Mouse (Mus musculus): ENCODE data around the gene Zfp810. TPM values are rescaled to one million over a fixed set of nuclear protein-coding genes. Genes with fewer than 3 reads are reported as not detected.
"Not testable (repeated sequence)": the region's sequence is repeated elsewhere in the genome, so short reads cannot be mapped to it uniquely, and the experiment has no call there.

Gene Zfp810
- total and polyA plus RNA-seq, 2 experiments from 2014 or later = 24.2 to 41.4 TPM

GRCm38 (mm10) chr9:22314066-22314465 is 6.6 kb upstream of the Zfp810 start:
- 83% methylated on average over 3 of the region's 3 CpGs for WGBS
- TF ChIP-seq CTCF (IDR thresholded peaks at IDR 0.05; ENCODE audit: low read depth) = no peak
- no peaks in the 10 kb centered on the region for H3K36me3 ChIP-seq (ENCODE audit: insufficient read depth, low read length)

DNA sequence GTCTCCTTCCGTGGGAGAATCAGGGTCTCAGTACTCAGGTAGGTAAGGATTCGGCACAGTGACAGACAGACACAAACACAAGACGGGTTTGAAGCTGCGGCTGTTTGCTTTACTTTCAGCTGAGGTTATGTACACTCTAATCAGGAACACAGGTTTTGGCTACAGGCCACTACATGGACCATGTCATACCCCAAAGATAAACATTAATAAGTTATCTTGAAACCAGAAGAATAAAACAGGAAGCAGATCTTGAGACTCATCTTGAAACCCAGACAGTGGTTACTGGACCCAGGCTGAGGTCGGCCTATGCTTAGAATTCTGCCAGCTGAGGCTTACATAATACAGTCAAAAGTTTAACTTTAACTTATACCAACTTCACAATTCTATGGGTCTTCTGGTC is 5.8 kb upstream of the Zfp810 start:
- Histone ChIP-seq H3K27me3 (ENCODE audit: insufficient read depth, low read length) (no peaks in the 10 kb centered on the region), H3K4me2 (ENCODE audit: low read depth, low read length) (no peak overlapping the region), H3K4me1 (ENCODE audit: insufficient read depth, low read length) (no peaks in the 10 kb centered on the region), H3K27ac (no peak overlapping the region), H3K9ac (replicated peaks; ENCODE audit: low read length) (no peak overlapping the region), H3K9me3 (ENCODE audit: low read length) (no peaks in the 10 kb centered on the region), H3K4me3 (ENCODE audit: low read length) (no peak overlapping the region), H3K36me3 (ENCODE audit: insufficient read depth, low read length) (no peaks in the 10 kb centered on the region)
- WGBS = 89% methylated on average over 5 of the region's 5 CpGs
- no peak for TF ChIP-seq CTCF (IDR thresholded peaks at IDR 0.05; ENCODE audit: low read depth)
- no peak for DNase-seq (ENCODE audit: low spot score)
- ATAC-seq = no peak

More at GRCm38 (mm10) chr9:22314066-22314465, 6.6 kb upstream of the Zfp810 start:
- ATAC-seq (no peak), DNase-seq (ENCODE audit: low spot score) (no peak)
- Histone ChIP-seq H3K9ac (replicated peaks; ENCODE audit: low read length) (no peak overlapping the region), H3K27me3 (ENCODE audit: insufficient read depth, low read length) (no peaks in the 10 kb centered on the region), H3K4me2 (ENCODE audit: low read depth, low read length) (no peak overlapping the region), H3K27ac (no peak overlapping the region), H3K9me3 (ENCODE audit: low read length) (no peaks in the 10 kb centered on the region), H3K4me1 (ENCODE audit: insufficient read depth, low read length) (no peaks in the 10 kb centered on the region), H3K4me3 (ENCODE audit: low read length) (no peak overlapping the region)

DNA sequence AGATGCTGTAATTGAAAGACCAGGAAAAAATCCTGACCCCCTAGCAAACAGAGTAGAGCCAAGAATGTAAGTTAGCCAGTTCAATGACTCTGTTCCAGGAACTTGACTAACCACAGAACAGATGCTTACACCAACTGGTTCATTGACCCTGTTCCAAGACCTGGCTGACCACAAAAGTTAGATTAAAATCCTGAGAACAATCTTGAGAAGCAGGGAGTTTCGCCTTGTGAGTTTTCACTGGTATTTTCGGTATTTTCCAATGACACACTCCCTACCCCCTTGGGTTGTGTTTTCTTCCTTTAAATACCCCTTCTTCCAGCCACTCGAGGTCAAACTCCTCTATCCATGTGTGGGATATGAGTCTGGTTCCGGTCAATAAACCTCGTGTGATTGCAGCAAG is 2.2 kb upstream of the Zfp810 start:
- no peak overlapping the region for H3K4me3 ChIP-seq (ENCODE audit: low read length)
- ATAC-seq (no peak), DNase-seq (ENCODE audit: low spot score) (no peak)
- no peak overlapping the region for H3K9ac ChIP-seq (replicated peaks; ENCODE audit: low read length)
- no peak overlapping the region for H3K27ac ChIP-seq
- WGBS = 91% methylated on average over 5 of the region's 5 CpGs
- H3K4me2 ChIP-seq (ENCODE audit: low read depth, low read length) = no peak overlapping the region
- no peaks in the 10 kb centered on the region for H3K9me3 ChIP-seq (ENCODE audit: low read length)
- no peaks in the 10 kb centered on the region; the same call in 1 of the 2 replicates for H3K36me3 ChIP-seq (ENCODE audit: insufficient read depth, low read length)
- H3K27me3 ChIP-seq (ENCODE audit: insufficient read depth, low read length) = no peaks in the 10 kb centered on the region
- no peak for TF ChIP-seq CTCF (IDR thresholded peaks at IDR 0.05; ENCODE audit: low read depth)
- 0 out of 2 replicates have a peak, but pooled peaks cover 7% of the 10 kb centered on the region for H3K4me1 ChIP-seq (ENCODE audit: insufficient read depth, low read length)

- WGBS = 13% methylated on average over 9 of the region's 9 CpGs
- H3K36me3 ChIP-seq (ENCODE audit: insufficient read depth, low read length) = peaks cover 13% of the 10 kb centered on the region; the same call in 1 of the 2 replicates
- H3K27me3 ChIP-seq (ENCODE audit: insufficient read depth, low read length); H3K9me3 ChIP-seq (ENCODE audit: low read length); DNase-seq (ENCODE audit: low spot score); ATAC-seq; H3K4me1 ChIP-seq (ENCODE audit: insufficient read depth, low read length): not testable (repeated sequence)
- H3K4me3 ChIP-seq (ENCODE audit: low read length) = peak overlapping the region; percentile 79
- H3K9ac ChIP-seq (replicated peaks; ENCODE audit: low read length) = peak overlapping the region; percentile 92
- peak; percentile 18; the same call in 1 of the 2 replicates for TF ChIP-seq CTCF (IDR thresholded peaks at IDR 0.05; ENCODE audit: low read depth)
- H3K27ac ChIP-seq = peak overlapping the region; percentile 77
- H3K4me2 ChIP-seq (ENCODE audit: low read depth, low read length) = peak overlapping the region; percentile 83
These were observed 443 bp upstream of the Zfp810 start for GRCm38 (mm10) chr9:22307920-22308262.

DNA sequence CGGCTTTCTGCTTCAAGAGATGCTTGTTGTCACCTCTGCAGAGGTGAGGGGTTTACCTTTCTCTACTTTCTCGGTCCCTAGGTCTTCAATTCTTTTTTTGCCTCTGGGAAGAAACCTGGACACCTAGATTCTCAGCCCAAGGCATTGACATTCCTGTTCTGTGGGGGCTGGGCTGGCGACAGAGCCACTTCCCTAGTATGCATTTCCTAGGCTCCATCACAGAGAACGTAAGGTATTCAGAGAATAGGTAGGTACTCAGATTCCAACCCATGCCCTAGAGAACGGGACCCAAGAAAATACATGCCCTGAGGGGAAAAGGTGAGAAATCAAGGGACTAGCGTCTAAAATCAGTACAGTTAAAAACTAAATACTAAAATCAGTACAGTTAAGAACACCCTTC is 722 bp downstream of the Zfp810 start:
- ATAC-seq (no peak), DNase-seq (ENCODE audit: low spot score) (peak; percentile 30)
- Histone ChIP-seq H3K9me3 (ENCODE audit: low read length) (no peaks in the 10 kb centered on the region), H3K27me3 (ENCODE audit: insufficient read depth, low read length) (no peaks in the 10 kb centered on the region), H3K4me3 (ENCODE audit: low read length) (peak overlapping the region; percentile 79), H3K27ac (peak overlapping the region; percentile 95), H3K4me1 (ENCODE audit: insufficient read depth, low read length) (0 out of 2 replicates have a peak, but pooled peaks cover 7% of the 10 kb centered on the region), H3K4me2 (ENCODE audit: low read depth, low read length) (peak overlapping the region; percentile 83), H3K9ac (replicated peaks; ENCODE audit: low read length) (peak overlapping the region; percentile 92), H3K36me3 (ENCODE audit: insufficient read depth, low read length) (peaks cover 13% of the 10 kb centered on the region; the same call in 1 of the 2 replicates)
- no peak for TF ChIP-seq CTCF (IDR thresholded peaks at IDR 0.05; ENCODE audit: low read depth)
- WGBS = 14% methylated on average over 6 of the region's 6 CpGs

GRCm38 (mm10) chr9:22302199-22302598 is 5.2 kb downstream of the Zfp810 start:
- 100% methylated on average over 1 of the region's 1 CpGs for WGBS
- ATAC-seq = no peak
- no peak for TF ChIP-seq CTCF (IDR thresholded peaks at IDR 0.05; ENCODE audit: low read depth)
- no peak overlapping the region for H3K4me2 ChIP-seq (ENCODE audit: low read depth, low read length)
- no peak for DNase-seq (ENCODE audit: low spot score)
- H3K4me1 ChIP-seq (ENCODE audit: insufficient read depth, low read length) = 0 out of 2 replicates have a peak, but pooled peaks cover 7% of the 10 kb centered on the region
- no peaks in the 10 kb centered on the region for H3K27me3 ChIP-seq (ENCODE audit: insufficient read depth, low read length)
- H3K9ac ChIP-seq (replicated peaks; ENCODE audit: low read length) = no peak overlapping the region
- no peak overlapping the region for H3K4me3 ChIP-seq (ENCODE audit: low read length)
- H3K36me3 ChIP-seq (ENCODE audit: insufficient read depth, low read length) = peaks cover 29% of the 10 kb centered on the region
- H3K27ac ChIP-seq = no peak overlapping the region
- no peaks in the 10 kb centered on the region for H3K9me3 ChIP-seq (ENCODE audit: low read length)

GRCm38 (mm10) chr9:22278733-22279132 is 28.7 kb downstream of the Zfp810 start:
- H3K27ac ChIP-seq = no peak overlapping the region
- H3K9ac ChIP-seq (replicated peaks; ENCODE audit: low read length) = no peak overlapping the region
- no peaks in the 10 kb centered on the region for H3K4me1 ChIP-seq (ENCODE audit: insufficient read depth, low read length)
- no peak for TF ChIP-seq CTCF (IDR thresholded peaks at IDR 0.05; ENCODE audit: low read depth)
- H3K36me3 ChIP-seq (ENCODE audit: insufficient read depth, low read length) = peaks cover 61% of the 10 kb centered on the region
- ATAC-seq (no peak), DNase-seq (ENCODE audit: low spot score) (no peak)
- H3K4me3 ChIP-seq (ENCODE audit: low read length) = no peak overlapping the region
- peaks cover 56% of the 10 kb centered on the region for H3K9me3 ChIP-seq (ENCODE audit: low read length)
- H3K4me2 ChIP-seq (ENCODE audit: low read depth, low read length) = no peak overlapping the region
- no peaks in the 10 kb centered on the region for H3K27me3 ChIP-seq (ENCODE audit: insufficient read depth, low read length)
- over 99% methylated on average over 4 of the region's 4 CpGs for WGBS

Measured in hindbrain, postnatal 0 days (tissue).